12 mouse cellular contexts compared by ENCODE assay signal in the genomic region with DNA sequence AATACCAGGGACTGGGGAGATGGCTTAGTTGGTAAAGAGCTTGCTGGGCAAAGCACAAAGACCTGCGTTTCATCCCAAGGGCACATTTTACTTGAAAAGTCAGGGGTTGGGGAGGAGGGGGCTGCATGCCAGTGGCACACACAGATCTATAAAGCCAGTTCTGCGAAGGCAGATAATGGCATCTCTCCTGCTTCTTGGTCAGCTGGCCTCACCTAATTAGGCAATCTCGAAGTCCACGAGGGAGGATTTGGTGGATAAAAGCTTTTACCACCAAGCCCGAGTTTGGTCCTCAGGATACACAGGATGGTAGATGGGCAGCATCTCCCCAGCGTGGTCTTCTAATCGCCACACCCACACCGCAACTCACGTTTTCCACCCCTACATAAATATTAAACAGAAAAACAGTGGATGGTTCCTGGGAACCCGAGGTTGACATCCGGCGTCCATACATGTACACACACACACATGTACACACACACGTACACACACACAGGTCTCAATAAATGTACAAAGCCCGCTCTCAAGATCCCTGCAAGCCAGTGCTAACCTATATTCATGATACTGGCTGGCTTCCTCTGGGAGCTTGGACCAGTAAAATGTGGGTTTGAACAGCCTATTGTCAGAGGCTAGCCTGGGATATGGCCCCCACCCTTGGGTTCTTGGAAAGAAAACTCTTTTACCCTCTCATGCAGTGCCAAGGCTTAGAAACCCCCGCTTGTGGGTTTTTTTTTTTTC. TPM values are rescaled to one million over a fixed set of nuclear protein-coding genes. Genes with fewer than 3 reads are reported as not detected.
DNase-seq lines count a peak whose midpoint lies in the region; ATAC-seq lines count a peak whose summit lies in the region.
"Had no signal": no experiment of that assay in that cellular context is flagged by ENCODE, and none has a peak within 500 bp of the region (broad histone marks: within the 10 kb centered on the region; RNA-seq: fewer than 3 reads in every experiment).

No protein-coding gene starts in this region.

- no peak overlapping the region for H3K9ac ChIP-seq in kidney, embryonic 14.5 days (ENCODE audit: low read depth, low read length)
- H3K9ac ChIP-seq in forebrain, embryonic 11.5 days (ENCODE audit: low read length): no peak overlapping the region; the same call in 1 of the 2 replicates
- H3K9ac ChIP-seq in intestine, embryonic 16.5 days (ENCODE audit: low read depth, low read length): 0 out of 2 replicates have a peak overlapping the region, but pooled peaks have one; percentile 80
- H3K9ac ChIP-seq in neural tube, embryonic 13.5 days: peak overlapping the region; percentile 82
- H3K9ac ChIP-seq: liver, embryonic 15.5 days had no signal

- H3K4me3 ChIP-seq in kidney, embryonic 14.5 days (ENCODE audit: low read length): peak overlapping the region; percentile 59
- no peak overlapping the region; the same call in 1 of the 2 replicates for H3K4me3 ChIP-seq in forebrain, embryonic 11.5 days (ENCODE audit: low read depth, low read length)
- no peak overlapping the region; the same call in 1 of the 2 replicates for H3K4me3 ChIP-seq in intestine, embryonic 16.5 days (ENCODE audit: low read length)
- H3K4me3 ChIP-seq in neural tube, embryonic 13.5 days: peak overlapping the region; percentile 72

- 92% methylated on average over 15 of the region's 15 CpGs for WGBS in kidney, embryonic 14.5 days
- WGBS in forebrain, embryonic 11.5 days: 92% methylated on average over 15 of the region's 15 CpGs
- WGBS in intestine, embryonic 16.5 days: 90% methylated on average over 15 of the region's 15 CpGs
- WGBS in neural tube, embryonic 13.5 days: 89% methylated on average over 15 of the region's 15 CpGs

- H3K27ac ChIP-seq in kidney, embryonic 14.5 days (ENCODE audit: low read depth, low read length): no peak overlapping the region
- H3K27ac ChIP-seq in forebrain, embryonic 11.5 days (ENCODE audit: low read depth, low read length): no peak overlapping the region
- no peak overlapping the region for H3K27ac ChIP-seq in intestine, embryonic 16.5 days (ENCODE audit: low read length)
- H3K27ac ChIP-seq in neural tube, embryonic 13.5 days (replicated peaks): no peak overlapping the region; the same call in 1 of the 2 replicates
- H3K27ac ChIP-seq: liver, embryonic 15.5 days had no signal

- H3K36me3 ChIP-seq in kidney, embryonic 14.5 days (ENCODE audit: control insufficient read depth, insufficient read depth, low read length): peaks cover 58% of the 10 kb centered on the region
- peaks cover 6% of the 10 kb centered on the region; the same call in 1 of the 2 replicates for H3K36me3 ChIP-seq in forebrain, embryonic 11.5 days (ENCODE audit: control insufficient read depth, insufficient read depth, low read length)
- peaks cover 5% of the 10 kb centered on the region; the same call in 1 of the 2 replicates for H3K36me3 ChIP-seq in intestine, embryonic 16.5 days (ENCODE audit: control insufficient read depth, insufficient read depth, low read length)
- H3K36me3 ChIP-seq in neural tube, embryonic 13.5 days: peaks cover 64% of the 10 kb centered on the region

- no peak for DNase-seq in kidney, postnatal 10 days
- no peak for DNase-seq in forebrain, embryonic 11.5 days (ENCODE audit: low spot score)
- DNase-seq in left cerebral cortex, adult 11 months (ENCODE audit: low spot score): no peak
- no peak for DNase-seq in adrenal gland, adult 8-10 months
- DNase-seq in cerebellum, adult 18-20 months: no peak
- DNase-seq: thymus, postnatal 36 days had no signal

- no peak for ATAC-seq in kidney, embryonic 14.5 days (ENCODE audit: low FRiP score, low TSS enrichment)
- no peak for ATAC-seq in forebrain, embryonic 11.5 days (replicated peaks; ENCODE audit: low FRiP score)
- ATAC-seq in intestine, embryonic 16.5 days: no peak
- no peak for ATAC-seq in neural tube, embryonic 13.5 days (ENCODE audit: low read depth)
- ATAC-seq: CD4-positive, CD25-positive, alpha-beta regulatory T cell, adult 4 months had no signal

- H3K4me2 ChIP-seq in kidney, embryonic 14.5 days (replicated peaks; ENCODE audit: low read depth, low read length): 0 out of 2 replicates have a peak overlapping the region, but pooled peaks have one; percentile 87
- H3K4me2 ChIP-seq in forebrain, embryonic 11.5 days (ENCODE audit: low read depth, low read length, severe bottlenecking): peak overlapping the region; percentile 86; the same call in 1 of the 2 replicates
- peak overlapping the region; percentile 83; the same call in 1 of the 2 replicates for H3K4me2 ChIP-seq in intestine, embryonic 16.5 days (ENCODE audit: low read depth, low read length)
- peak overlapping the region; percentile 84 for H3K4me2 ChIP-seq in neural tube, embryonic 13.5 days

- H3K27me3 ChIP-seq in kidney, embryonic 14.5 days (ENCODE audit: control insufficient read depth, insufficient read depth, low read length): no peaks in the 10 kb centered on the region
- H3K27me3 ChIP-seq in forebrain, embryonic 11.5 days (ENCODE audit: control insufficient read depth, insufficient read depth, low read length): no peaks in the 10 kb centered on the region
- H3K27me3 ChIP-seq in intestine, embryonic 16.5 days (replicated peaks; ENCODE audit: control insufficient read depth, insufficient read depth, low read length): no peaks in the 10 kb centered on the region
- no peaks in the 10 kb centered on the region for H3K27me3 ChIP-seq in neural tube, embryonic 13.5 days
- H3K27me3 ChIP-seq: liver, embryonic 15.5 days had no signal

- H3K9me3 ChIP-seq in kidney, embryonic 14.5 days (ENCODE audit: control insufficient read depth, low read length): no peaks in the 10 kb centered on the region
- no peaks in the 10 kb centered on the region for H3K9me3 ChIP-seq in forebrain, embryonic 11.5 days (ENCODE audit: control insufficient read depth, low read length)
- H3K9me3 ChIP-seq in intestine, embryonic 16.5 days (ENCODE audit: control insufficient read depth, low read length): no peaks in the 10 kb centered on the region
- no peaks in the 10 kb centered on the region for H3K9me3 ChIP-seq in neural tube, embryonic 13.5 days
- H3K9me3 ChIP-seq: liver, embryonic 15.5 days had no signal

- H3K4me1 ChIP-seq in kidney, embryonic 14.5 days (ENCODE audit: control insufficient read depth, insufficient read depth, low read length): 0 out of 2 replicates have a peak, but pooled peaks cover 3% of the 10 kb centered on the region
- H3K4me1 ChIP-seq in forebrain, embryonic 11.5 days (replicated peaks; ENCODE audit: control insufficient read depth, insufficient read depth, low read length): peaks cover 2% of the 10 kb centered on the region; the same call in 1 of the 2 replicates
- peaks cover 11% of the 10 kb centered on the region; the same call in 1 of the 2 replicates for H3K4me1 ChIP-seq in intestine, embryonic 16.5 days (ENCODE audit: control insufficient read depth, insufficient read depth, low read length)
- H3K4me1 ChIP-seq in neural tube, embryonic 13.5 days (replicated peaks): peaks cover 26% of the 10 kb centered on the region

RNA-seq across cellular contexts. Expression of gene Zfp61, which starts 3.5 kb away (rescaled TPM):
- polyA plus RNA-seq in kidney, embryonic 14.5 days (2014; fragmentation: Nextera tagmentation; extraction: Ambion mirVana): 31.3 and 39.5 TPM in 2 replicates
- polyA plus RNA-seq in forebrain, embryonic 11.5 days (2014; fragmentation: Nextera tagmentation; extraction: Ambion mirVana): 43.4 and 48.7 TPM in 2 replicates
- 18.7 and 21.7 TPM in 2 replicates for polyA plus RNA-seq in intestine, embryonic 16.5 days (2015; fragmentation: Nextera tagmentation; extraction: Ambion mirVana)
- polyA plus RNA-seq in neural tube, embryonic 13.5 days (2015; fragmentation: Nextera tagmentation; extraction: Ambion mirVana): 39.8 and 49.2 TPM in 2 replicates
- 10 to 100 TPM in 3 of 4 experiments, 1 to 10 TPM in 1; 7.9 to 19.1 (median 13.4) TPM for total RNA-seq in adrenal gland, adult 8-10 months (2022)
- polyA plus RNA-seq: erythroblast, embryonic 14.5 days had no signal

RNA-seq across cellular contexts. Expression of gene Zfp94, which starts 18.9 kb away (rescaled TPM):
- 9.6 and 10.3 TPM in 2 replicates for polyA plus RNA-seq in kidney, embryonic 14.5 days (2014; fragmentation: Nextera tagmentation; extraction: Ambion mirVana)
- 15.2 and 15.9 TPM in 2 replicates for polyA plus RNA-seq in forebrain, embryonic 11.5 days (2014; fragmentation: Nextera tagmentation; extraction: Ambion mirVana)
- 6.0 and 7.3 TPM in 2 replicates for polyA plus RNA-seq in intestine, embryonic 16.5 days (2015; fragmentation: Nextera tagmentation; extraction: Ambion mirVana)
- 18.2 and 19.2 TPM in 2 replicates for polyA plus RNA-seq in neural tube, embryonic 13.5 days (2015; fragmentation: Nextera tagmentation; extraction: Ambion mirVana)
- total RNA-seq in adrenal gland, adult 8-10 months (2022): 10 to 100 TPM in 1 of 4 experiments, 1 to 10 TPM in 3; 4.8 to 10.1 (median 7.0) TPM

RNA-seq across cellular contexts. Expression of gene Zfp93, which starts 27.3 kb away (rescaled TPM):
- 6.3 and 11.8 TPM in 2 replicates for polyA plus RNA-seq in kidney, embryonic 14.5 days (2014; fragmentation: Nextera tagmentation; extraction: Ambion mirVana)
- polyA plus RNA-seq in forebrain, embryonic 11.5 days (2014; fragmentation: Nextera tagmentation; extraction: Ambion mirVana): 7.4 and 9.0 TPM in 2 replicates
- polyA plus RNA-seq in intestine, embryonic 16.5 days (2015; fragmentation: Nextera tagmentation; extraction: Ambion mirVana): 5.4 and 6.8 TPM in 2 replicates
- 6.9 and 7.6 TPM in 2 replicates for polyA plus RNA-seq in neural tube, embryonic 13.5 days (2015; fragmentation: Nextera tagmentation; extraction: Ambion mirVana)
- total RNA-seq in adrenal gland, adult 8-10 months (2022): 1 to 10 TPM; 4.4 to 9.0 (median 5.8) TPM
- polyA plus RNA-seq: erythroblast, embryonic 14.5 days had no signal

RNA-seq across cellular contexts. Expression of gene Tescl, which starts 36.2 kb away (rescaled TPM):
- polyA plus RNA-seq in kidney, embryonic 14.5 days (2014; fragmentation: Nextera tagmentation; extraction: Ambion mirVana): 0.26 and 0.31 TPM in 2 replicates
- polyA plus RNA-seq in forebrain, embryonic 11.5 days (2014; fragmentation: Nextera tagmentation; extraction: Ambion mirVana): 0.23 TPM in 1 of 2 replicates, not detected in the other
- polyA plus RNA-seq in intestine, embryonic 16.5 days (2015; fragmentation: Nextera tagmentation; extraction: Ambion mirVana): not detected in 2 replicates
- 0.31 TPM in 1 of 2 replicates, not detected in the other for polyA plus RNA-seq in neural tube, embryonic 13.5 days (2015; fragmentation: Nextera tagmentation; extraction: Ambion mirVana)
- under 1 TPM in 1 of 4 experiments, not detected in 3; 0.70 TPM for total RNA-seq in adrenal gland, adult 8-10 months (2022)
- polyA plus RNA-seq: CD4-positive, CD25-positive, alpha-beta regulatory T cell, adult 4 months; erythroblast, embryonic 14.5 days; liver, embryonic 15.5 days had no signal

RNA-seq across cellular contexts. Expression of gene Zfp108, which starts 42.9 kb away (rescaled TPM):
- polyA plus RNA-seq in kidney, embryonic 14.5 days (2014; fragmentation: Nextera tagmentation; extraction: Ambion mirVana): 1.6 and 3.5 TPM in 2 replicates
- 2.6 and 3.0 TPM in 2 replicates for polyA plus RNA-seq in forebrain, embryonic 11.5 days (2014; fragmentation: Nextera tagmentation; extraction: Ambion mirVana)
- 2.4 and 2.9 TPM in 2 replicates for polyA plus RNA-seq in intestine, embryonic 16.5 days (2015; fragmentation: Nextera tagmentation; extraction: Ambion mirVana)
- polyA plus RNA-seq in neural tube, embryonic 13.5 days (2015; fragmentation: Nextera tagmentation; extraction: Ambion mirVana): 4.9 and 5.5 TPM in 2 replicates
- 1 to 10 TPM; 2.9 to 5.6 (median 4.1) TPM for total RNA-seq in adrenal gland, adult 8-10 months (2022)
- polyA plus RNA-seq: erythroblast, embryonic 14.5 days had no signal

Comparison
In these comparisons a context has a peak if more than half of its experiments do, and no peak if none do; other contexts are left out.
1. H3K4me3 ChIP-seq: peak in kidney, embryonic 14.5 days (single experiment) and neural tube, embryonic 13.5 days (single experiment); none in forebrain, embryonic 11.5 days (single experiment) and intestine, embryonic 16.5 days (single experiment).
2. H3K9ac ChIP-seq: peak in intestine, embryonic 16.5 days (single experiment) and neural tube, embryonic 13.5 days (single experiment); none in kidney, embryonic 14.5 days (single experiment) and forebrain, embryonic 11.5 days (single experiment).
3. Peak in every context shown above with its lines, with median percentiles within 50 percentile points of each other: H3K4me2 ChIP-seq.